Mouse (Mus musculus): ENCODE data around the gene Lman1l.

DNA sequence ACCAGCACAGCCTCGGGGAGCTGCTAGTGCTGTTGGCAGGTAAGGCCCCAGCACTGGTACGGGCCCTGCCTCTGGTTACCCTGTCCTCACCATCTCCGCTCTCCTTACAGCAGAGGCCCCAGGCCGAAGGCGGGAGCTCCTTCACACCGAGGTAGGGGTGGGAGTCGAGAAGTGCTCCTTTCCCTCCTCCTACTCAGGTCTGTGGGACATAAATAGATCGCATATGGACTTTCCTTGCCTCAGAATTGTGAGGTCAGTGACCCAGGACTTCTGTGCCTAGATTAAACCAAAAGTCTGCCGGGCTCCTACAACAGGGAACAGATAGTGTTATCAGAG lies 26.4 kb downstream of the Lman1l start:
- TF ChIP-seq CTCF (IDR thresholded peaks at IDR 0.05; ENCODE audit: low read depth) (no peak), EP300 (IDR thresholded peaks at IDR 0.05; ENCODE audit: low read depth) (no peak)

All from liver, postnatal 0 days (tissue).